Mouse (Mus musculus) G1E (cell line): Measurements from ENCODE around the gene Olfr639. TPM values are rescaled to one million over a fixed set of nuclear protein-coding genes. Genes with fewer than 3 reads are reported as not detected.

Source experiments
- polyA plus RNA-seq: library from polyadenylated mRNA; stranded (reverse); fragments of >175 nt; gene quantifications from 2 replicates; pipeline ENCODE4 v1.2.3, GENCODE M21; 2012
- total RNA-seq, 2 experiments: library from RNA; stranded (forward) in 1 of 2; stranded (reverse) in 1 of 2; fragments of 200-1000 nt in 1 of 2; fragments of >200 nt in 1 of 2; fragmentation: Nextera tagmentation in 1 of 2; gene quantifications; 2 replicates each; pipeline ENCODE4 v1.2.3; 2014 to 2017

The Olfr639 gene
- total and polyA plus RNA-seq, 3 experiments: 0.22 TPM; not detected in 2

Other genes with a start within 250 kb of the Olfr639 start
Only the 20 nearest of the 32 such genes appear.
- not detected in 2 replicates for gene Olfr66, start 131.1 kb downstream of the Olfr639 start, total RNA-seq (2014; fragmentation: Nextera tagmentation)
- gene Olfr66, start 131.1 kb downstream of the Olfr639 start, total RNA-seq (2017): 0.12 TPM in 1 of 2 replicates, not detected in the other
- not detected in 2 replicates for gene Olfr66, start 131.1 kb downstream of the Olfr639 start, polyA plus RNA-seq
- gene Olfr64, start 122.8 kb downstream of the Olfr639 start, total RNA-seq (2014; fragmentation: Nextera tagmentation): not detected in 2 replicates
- gene Olfr64, start 122.8 kb downstream of the Olfr639 start, total RNA-seq (2017): 0.05 TPM in 1 of 2 replicates, not detected in the other
- not detected in 2 replicates for gene Olfr64, start 122.8 kb downstream of the Olfr639 start, polyA plus RNA-seq
- gene Olfr65, start 113.8 kb downstream of the Olfr639 start, total RNA-seq (2014; fragmentation: Nextera tagmentation): not detected in 2 replicates
- gene Olfr65, start 113.8 kb downstream of the Olfr639 start, total RNA-seq (2017): not detected in 2 replicates
- gene Olfr65, start 113.8 kb downstream of the Olfr639 start, polyA plus RNA-seq: not detected in 2 replicates
- not detected in 2 replicates for gene Olfr631, start 88.5 kb downstream of the Olfr639 start, total RNA-seq (2014; fragmentation: Nextera tagmentation)
- 0.33 TPM in 1 of 2 replicates, not detected in the other for gene Olfr631, start 88.5 kb downstream of the Olfr639 start, total RNA-seq (2017)
- not detected in 2 replicates for gene Olfr631, start 88.5 kb downstream of the Olfr639 start, polyA plus RNA-seq
- gene Olfr632, start 83.0 kb downstream of the Olfr639 start, total RNA-seq (2014; fragmentation: Nextera tagmentation): not detected in 2 replicates
- 0.16 TPM in 1 of 2 replicates, not detected in the other for gene Olfr632, start 83.0 kb downstream of the Olfr639 start, total RNA-seq (2017)
- gene Olfr632, start 83.0 kb downstream of the Olfr639 start, polyA plus RNA-seq: not detected in 2 replicates
- not detected in 2 replicates for gene Olfr633, start 72.9 kb downstream of the Olfr639 start, total RNA-seq (2014; fragmentation: Nextera tagmentation)
- gene Olfr633, start 72.9 kb downstream of the Olfr639 start, total RNA-seq (2017): 0.11 and 0.35 TPM in 2 replicates
- gene Olfr633, start 72.9 kb downstream of the Olfr639 start, polyA plus RNA-seq: not detected in 2 replicates
- gene Olfr635, start 46.2 kb downstream of the Olfr639 start, total RNA-seq (2014; fragmentation: Nextera tagmentation): not detected in 2 replicates
- gene Olfr635, start 46.2 kb downstream of the Olfr639 start, total RNA-seq (2017): 0.12 and 0.33 TPM in 2 replicates
- not detected in 2 replicates for gene Olfr635, start 46.2 kb downstream of the Olfr639 start, polyA plus RNA-seq
- not detected in 2 replicates for gene Olfr638, start 18.6 kb downstream of the Olfr639 start, total RNA-seq (2014; fragmentation: Nextera tagmentation)
- gene Olfr638, start 18.6 kb downstream of the Olfr639 start, total RNA-seq (2017): not detected in 2 replicates
- gene Olfr638, start 18.6 kb downstream of the Olfr639 start, polyA plus RNA-seq: not detected in 2 replicates
- not detected in 2 replicates for gene Olfr640, start 8.3 kb upstream of the Olfr639 start, total RNA-seq (2014; fragmentation: Nextera tagmentation)
- gene Olfr640, start 8.3 kb upstream of the Olfr639 start, total RNA-seq (2017): 0.11 and 0.17 TPM in 2 replicates
- not detected in 2 replicates for gene Olfr640, start 8.3 kb upstream of the Olfr639 start, polyA plus RNA-seq
- gene Olfr641, start 18.1 kb upstream of the Olfr639 start, total RNA-seq (2014; fragmentation: Nextera tagmentation): not detected in 2 replicates
- 0.12 TPM in 1 of 2 replicates, not detected in the other for gene Olfr641, start 18.1 kb upstream of the Olfr639 start, total RNA-seq (2017)
- gene Olfr641, start 18.1 kb upstream of the Olfr639 start, polyA plus RNA-seq: not detected in 2 replicates
- gene Olfr642, start 35.4 kb upstream of the Olfr639 start, total RNA-seq (2014; fragmentation: Nextera tagmentation): not detected in 2 replicates
- 0.11 and 0.12 TPM in 2 replicates for gene Olfr642, start 35.4 kb upstream of the Olfr639 start, total RNA-seq (2017)
- not detected in 2 replicates for gene Olfr642, start 35.4 kb upstream of the Olfr639 start, polyA plus RNA-seq
- gene 4930516K23Rik, start 44.1 kb upstream of the Olfr639 start, total RNA-seq (2014; fragmentation: Nextera tagmentation): not detected in 2 replicates
- 0.05 and 0.23 TPM in 2 replicates for gene 4930516K23Rik, start 44.1 kb upstream of the Olfr639 start, total RNA-seq (2017)
- gene 4930516K23Rik, start 44.1 kb upstream of the Olfr639 start, polyA plus RNA-seq: not detected in 2 replicates
- gene Olfr644, start 54.6 kb upstream of the Olfr639 start, total RNA-seq (2014; fragmentation: Nextera tagmentation): not detected in 2 replicates
- gene Olfr644, start 54.6 kb upstream of the Olfr639 start, total RNA-seq (2017): 0.17 and 0.76 TPM in 2 replicates
- gene Olfr644, start 54.6 kb upstream of the Olfr639 start, polyA plus RNA-seq: not detected in 2 replicates
- not detected in 2 replicates for gene Olfr645, start 68.2 kb upstream of the Olfr639 start, total RNA-seq (2014; fragmentation: Nextera tagmentation)
- gene Olfr645, start 68.2 kb upstream of the Olfr639 start, total RNA-seq (2017): 0.05 and 0.12 TPM in 2 replicates
- gene Olfr645, start 68.2 kb upstream of the Olfr639 start, polyA plus RNA-seq: not detected in 2 replicates
- gene Olfr646, start 87.6 kb upstream of the Olfr639 start, total RNA-seq (2014; fragmentation: Nextera tagmentation): not detected in 2 replicates
- gene Olfr646, start 87.6 kb upstream of the Olfr639 start, total RNA-seq (2017): 0.06 and 0.33 TPM in 2 replicates
- gene Olfr646, start 87.6 kb upstream of the Olfr639 start, polyA plus RNA-seq: not detected in 2 replicates
- not detected in 2 replicates for gene Ubqln5, start 112.5 kb upstream of the Olfr639 start, total RNA-seq (2014; fragmentation: Nextera tagmentation)
- gene Ubqln5, start 112.5 kb upstream of the Olfr639 start, total RNA-seq (2017): not detected in 2 replicates
- gene Ubqln5, start 112.5 kb upstream of the Olfr639 start, polyA plus RNA-seq: not detected in 2 replicates
- not detected in 2 replicates for gene Olfr643, start 120.1 kb upstream of the Olfr639 start, total RNA-seq (2014; fragmentation: Nextera tagmentation)
- gene Olfr643, start 120.1 kb upstream of the Olfr639 start, total RNA-seq (2017): not detected in 2 replicates
- gene Olfr643, start 120.1 kb upstream of the Olfr639 start, polyA plus RNA-seq: not detected in 2 replicates
- not detected in 2 replicates for gene Ubqln3, start 126.0 kb upstream of the Olfr639 start, total RNA-seq (2014; fragmentation: Nextera tagmentation)
- 0.22 TPM in 1 of 2 replicates, not detected in the other for gene Ubqln3, start 126.0 kb upstream of the Olfr639 start, total RNA-seq (2017)
- not detected in 2 replicates for gene Ubqln3, start 126.0 kb upstream of the Olfr639 start, polyA plus RNA-seq
- not detected in 2 replicates for gene Ubqlnl, start 133.3 kb upstream of the Olfr639 start, total RNA-seq (2014; fragmentation: Nextera tagmentation)
- gene Ubqlnl, start 133.3 kb upstream of the Olfr639 start, total RNA-seq (2017): 0.06 TPM in 1 of 2 replicates, not detected in the other
- gene Ubqlnl, start 133.3 kb upstream of the Olfr639 start, polyA plus RNA-seq: not detected in 2 replicates
- not detected in 2 replicates for gene Olfm5, start 147.5 kb upstream of the Olfr639 start, total RNA-seq (2014; fragmentation: Nextera tagmentation)
- gene Olfm5, start 147.5 kb upstream of the Olfr639 start, total RNA-seq (2017): 0.16 TPM in 1 of 2 replicates, not detected in the other
- gene Olfm5, start 147.5 kb upstream of the Olfr639 start, polyA plus RNA-seq: not detected in 2 replicates